Mouse (Mus musculus): Measurements from ENCODE around the gene Bnip3. TPM values are rescaled to one million over a fixed set of nuclear protein-coding genes. Genes with fewer than 3 reads are reported as not detected.

Bnip3 gene
- polyA plus RNA-seq, 1 experiment = 291 TPM

DNA sequence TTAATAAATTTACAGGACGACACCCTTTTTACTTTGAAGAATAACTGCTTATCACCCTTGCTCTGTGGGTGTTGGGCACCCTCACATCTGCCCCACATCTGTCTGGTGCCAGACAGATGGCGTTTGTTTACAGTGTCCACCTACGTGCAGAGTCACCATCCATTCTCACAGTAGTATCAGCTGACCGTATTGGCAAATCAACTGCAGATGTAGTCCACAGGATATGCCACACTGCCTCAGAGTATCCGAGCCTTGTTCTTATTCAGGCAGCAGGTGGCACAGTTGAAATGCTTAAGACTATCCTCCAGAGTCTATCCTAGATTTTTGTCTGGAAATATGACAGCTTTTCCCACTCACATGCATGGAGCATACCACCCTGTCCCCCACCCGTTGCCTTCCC, 42.0 kb downstream of the Bnip3 start:
- Histone ChIP-seq H3K4me3 (ENCODE audit: insufficient read depth, low read depth, low read length) (no peak overlapping the region), H3K27ac (replicated peaks; ENCODE audit: low read depth, low read length) (no peak overlapping the region), H3K4me1 (ENCODE audit: control insufficient read depth, insufficient read depth, insufficient read length, low read length) (peaks cover 7% of the 10 kb centered on the region; the same call in 1 of the 2 replicates)

DNA sequence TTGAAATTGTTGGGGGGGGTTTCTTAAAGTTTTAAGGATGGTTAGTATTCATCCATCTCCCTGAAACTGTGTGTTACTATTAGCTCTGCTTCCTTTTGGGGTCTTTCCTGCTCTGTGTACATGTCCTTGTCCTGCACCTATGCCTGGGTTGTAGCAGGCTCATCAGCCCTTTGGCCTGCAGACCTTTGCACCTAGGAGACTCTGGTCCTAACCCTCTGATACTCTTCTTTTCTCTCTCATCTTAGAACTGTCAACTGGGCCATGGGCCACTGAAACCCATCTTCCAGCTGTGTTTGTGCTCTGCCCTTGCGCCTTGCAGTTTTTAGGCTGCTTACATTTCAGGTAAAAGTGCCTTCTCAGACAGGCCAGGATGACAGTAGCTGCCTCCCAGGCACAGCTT, 44.5 kb downstream of the Bnip3 start:
- Histone ChIP-seq H3K27ac (replicated peaks; ENCODE audit: low read depth, low read length) (no peak overlapping the region), H3K4me3 (ENCODE audit: insufficient read depth, low read depth, low read length) (no peak overlapping the region), H3K4me1 (ENCODE audit: control insufficient read depth, insufficient read depth, insufficient read length, low read length) (peaks cover 7% of the 10 kb centered on the region; the same call in 1 of the 2 replicates)

GRCm38 (mm10) chr7:138863950-138864572, 45.3 kb downstream of the Bnip3 start:
- no peak overlapping the region for H3K27ac ChIP-seq (replicated peaks; ENCODE audit: low read depth, low read length)

DNA sequence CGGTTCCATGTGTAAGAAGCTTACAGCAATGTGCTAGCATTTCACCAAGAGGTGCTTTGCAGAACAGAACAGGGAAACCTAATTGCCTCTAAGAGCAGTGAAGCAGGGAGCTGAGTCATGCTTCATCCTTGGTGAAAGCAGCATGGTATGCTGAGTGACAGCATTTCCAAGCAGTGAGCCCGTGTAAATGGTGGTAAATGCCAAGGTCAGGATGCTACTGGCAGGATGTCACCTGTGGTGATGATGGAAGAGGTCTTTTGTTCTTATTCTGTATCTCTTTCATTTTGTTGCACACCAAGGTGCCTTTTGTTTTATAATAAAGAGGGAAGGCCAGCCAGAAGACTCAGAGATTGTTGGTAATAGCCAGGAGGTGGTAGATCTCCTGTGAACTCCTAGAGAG, 52.6 kb downstream of the Bnip3 start:
- Histone ChIP-seq H3K4me3 (ENCODE audit: insufficient read depth, low read depth, low read length) (no peak overlapping the region), H3K4me1 (ENCODE audit: control insufficient read depth, insufficient read depth, insufficient read length, low read length) (peaks cover 13% of the 10 kb centered on the region), H3K27ac (replicated peaks; ENCODE audit: low read depth, low read length) (no peak overlapping the region)

More at GRCm38 (mm10) chr7:138863950-138864572, 45.3 kb downstream of the Bnip3 start:
- Histone ChIP-seq H3K4me1 (ENCODE audit: control insufficient read depth, insufficient read depth, insufficient read length, low read length) (peaks cover 7% of the 10 kb centered on the region; the same call in 1 of the 2 replicates), H3K4me3 (ENCODE audit: insufficient read depth, low read depth, low read length) (no peak overlapping the region)

DNA sequence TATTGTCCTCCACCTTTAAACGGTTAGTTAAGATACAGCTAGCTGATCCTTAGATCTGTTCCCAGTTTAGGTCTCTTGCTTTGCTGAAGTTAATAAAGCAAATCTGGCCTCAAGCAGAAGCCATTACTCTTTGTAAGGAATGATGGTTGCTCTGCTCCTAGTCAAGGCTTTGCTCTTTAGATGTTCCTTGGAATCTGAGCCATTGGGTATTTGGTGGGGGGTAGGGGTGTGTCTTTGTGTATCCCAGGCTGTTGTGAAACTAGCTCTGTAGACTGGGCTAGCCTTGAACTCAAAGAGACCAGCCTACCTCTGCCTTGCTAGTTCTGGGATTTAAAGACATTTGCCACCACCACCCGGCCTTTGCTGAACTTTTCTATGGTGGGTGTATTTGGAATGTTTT, 55.1 kb downstream of the Bnip3 start:
- H3K4me3 ChIP-seq (ENCODE audit: insufficient read depth, low read depth, low read length) = no peak overlapping the region
- H3K4me1 ChIP-seq (ENCODE audit: control insufficient read depth, insufficient read depth, insufficient read length, low read length) = peaks cover 13% of the 10 kb centered on the region
- H3K27ac ChIP-seq (replicated peaks; ENCODE audit: low read depth, low read length) = no peak overlapping the region

- H3K4me3 ChIP-seq (ENCODE audit: insufficient read depth, low read depth, low read length) = no peak overlapping the region
- H3K4me1 ChIP-seq (ENCODE audit: control insufficient read depth, insufficient read depth, insufficient read length, low read length) = peaks cover 12% of the 10 kb centered on the region
- H3K27ac ChIP-seq (replicated peaks; ENCODE audit: low read depth, low read length) = peak overlapping the region; percentile 53
These were observed 55.8 kb downstream of the Bnip3 start for GRCm38 (mm10) chr7:138853417-138854031.

DNA sequence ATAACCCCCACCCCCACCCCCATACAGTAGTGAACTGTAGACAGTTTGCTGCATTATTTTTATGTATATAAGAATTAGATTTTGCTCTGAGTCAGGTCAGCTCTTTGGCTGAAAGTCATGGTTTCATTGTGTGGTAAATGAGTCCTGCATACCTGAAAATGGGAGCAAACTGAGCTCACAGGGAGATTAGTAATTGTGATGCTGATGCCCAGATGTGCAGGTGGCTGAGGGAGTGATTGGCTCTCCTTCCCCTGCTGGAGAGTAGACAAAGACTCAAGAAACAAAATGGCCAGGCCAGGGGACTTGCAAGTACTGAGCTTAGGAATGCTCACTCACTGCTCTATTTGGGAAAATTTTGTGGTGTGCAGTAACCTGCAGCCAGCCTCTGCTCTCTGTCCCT, 59.2 kb downstream of the Bnip3 start:
- Histone ChIP-seq H3K4me1 (ENCODE audit: control insufficient read depth, insufficient read depth, insufficient read length, low read length) (peaks cover 21% of the 10 kb centered on the region), H3K27ac (replicated peaks; ENCODE audit: low read depth, low read length) (no peak overlapping the region), H3K4me3 (ENCODE audit: insufficient read depth, low read depth, low read length) (no peak overlapping the region)

GRCm38 (mm10) chr7:138848028-138848920, 61.0 kb downstream of the Bnip3 start:
- Histone ChIP-seq H3K4me3 (ENCODE audit: insufficient read depth, low read depth, low read length) (peak overlapping the region; percentile 94), H3K27ac (replicated peaks; ENCODE audit: low read depth, low read length) (peak overlapping the region; percentile 89), H3K4me1 (ENCODE audit: control insufficient read depth, insufficient read depth, insufficient read length, low read length) (peaks cover 26% of the 10 kb centered on the region)

DNA sequence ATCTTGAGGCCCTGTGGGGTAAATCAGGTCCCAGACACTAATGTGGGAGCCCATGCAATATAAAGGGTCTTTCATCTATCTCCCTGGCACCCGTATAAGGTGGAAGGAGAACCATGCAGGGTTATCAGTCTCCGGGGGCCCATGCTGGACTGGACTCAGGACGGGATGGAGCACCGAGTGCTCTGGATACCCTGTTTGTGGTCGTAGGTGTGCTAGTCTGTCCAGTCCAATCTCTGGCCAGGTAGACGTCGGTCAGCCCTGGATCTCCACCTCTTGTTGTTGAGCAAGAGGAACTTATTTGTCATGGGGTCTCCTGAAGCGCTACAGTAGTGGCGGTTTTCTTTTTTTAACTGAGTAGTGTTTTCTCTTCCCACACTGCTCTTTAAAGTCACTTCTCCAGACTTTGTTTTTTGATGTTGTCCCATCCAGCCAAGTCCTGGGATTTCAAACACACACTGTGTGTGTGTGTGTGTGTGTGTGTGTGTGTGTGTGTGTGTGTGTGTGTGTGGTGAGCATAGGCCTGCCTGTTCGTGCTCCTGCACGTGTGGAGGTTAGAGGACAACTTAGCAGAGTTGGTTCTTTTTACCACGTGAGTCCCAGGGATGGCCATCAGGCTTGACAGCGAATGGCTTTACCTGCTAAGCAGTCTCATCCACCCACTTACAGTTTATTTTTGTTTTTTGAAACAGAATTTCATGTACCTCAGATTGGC, 61.8 kb downstream of the Bnip3 start:
- peaks cover 23% of the 10 kb centered on the region for H3K4me1 ChIP-seq (ENCODE audit: control insufficient read depth, insufficient read depth, insufficient read length, low read length)
- peak overlapping the region; percentile 94 for H3K4me3 ChIP-seq (ENCODE audit: insufficient read depth, low read depth, low read length)
- H3K27ac ChIP-seq (replicated peaks; ENCODE audit: low read depth, low read length) = peak overlapping the region; percentile 89

GRCm38 (mm10) chr7:138846502-138846991, 62.8 kb downstream of the Bnip3 start:
- peak overlapping the region; percentile 94 for H3K4me3 ChIP-seq (ENCODE audit: insufficient read depth, low read depth, low read length)
- peaks cover 23% of the 10 kb centered on the region for H3K4me1 ChIP-seq (ENCODE audit: control insufficient read depth, insufficient read depth, insufficient read length, low read length)
- peak overlapping the region; percentile 89 for H3K27ac ChIP-seq (replicated peaks; ENCODE audit: low read depth, low read length)

DNA sequence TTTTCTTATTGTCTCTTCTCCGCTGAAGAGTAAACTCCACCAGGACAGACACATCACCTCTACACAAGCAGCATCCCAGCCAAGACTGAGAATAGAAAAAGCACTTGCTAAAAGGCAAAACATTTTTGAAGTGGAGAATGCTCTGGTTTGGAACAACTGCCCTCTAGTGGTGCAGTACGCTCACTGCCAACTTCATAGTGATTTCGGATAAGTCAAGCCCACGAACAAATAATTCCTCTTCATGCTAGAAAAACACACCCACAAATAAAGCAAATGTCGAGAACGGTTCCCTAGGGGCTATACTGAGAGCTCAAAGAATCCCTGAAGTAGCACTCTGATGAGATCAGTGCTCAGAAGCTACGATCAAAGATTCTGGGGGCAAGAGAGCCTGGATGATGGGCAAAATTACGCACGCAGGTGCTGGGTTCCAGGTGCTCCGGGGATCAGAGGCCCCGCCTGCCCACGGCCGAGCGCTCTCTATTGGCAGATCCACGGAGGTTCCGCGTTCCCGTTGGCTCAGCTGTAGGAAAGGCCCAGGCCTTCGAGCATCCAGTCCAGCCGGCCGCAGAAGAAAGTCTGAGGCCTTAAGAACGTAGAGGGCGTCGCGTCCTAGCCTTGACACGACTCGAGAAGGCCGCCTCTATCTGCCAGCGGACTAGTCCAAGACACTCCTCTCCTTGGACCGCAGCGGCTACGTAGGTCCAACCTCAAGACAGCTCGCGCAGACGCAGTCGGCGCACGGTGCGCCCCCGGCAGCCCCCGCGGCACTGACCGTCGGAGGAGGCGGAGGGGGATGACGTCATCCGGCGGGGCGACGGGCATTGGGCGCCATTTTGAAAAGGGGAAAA, 63.6 kb downstream of the Bnip3 start, which contains the start of the genes Ppp2r2d and Mapk1ip1:
TSS of gene Ppp2r2d (plus strand) at position 536 of the 848 bp plus-strand sequence.
TSS of gene Mapk1ip1 (minus strand) at position 730 of the 848 bp plus-strand sequence.
- H3K27ac ChIP-seq (replicated peaks; ENCODE audit: low read depth, low read length) = peak within 1 kb of the TSS; percentile 97
- peak within 1 kb of the TSS; percentile 94 for H3K4me3 ChIP-seq (ENCODE audit: insufficient read depth, low read depth, low read length)
- peaks cover 23% of the 10 kb centered on the region for H3K4me1 ChIP-seq (ENCODE audit: control insufficient read depth, insufficient read depth, insufficient read length, low read length)

DNA sequence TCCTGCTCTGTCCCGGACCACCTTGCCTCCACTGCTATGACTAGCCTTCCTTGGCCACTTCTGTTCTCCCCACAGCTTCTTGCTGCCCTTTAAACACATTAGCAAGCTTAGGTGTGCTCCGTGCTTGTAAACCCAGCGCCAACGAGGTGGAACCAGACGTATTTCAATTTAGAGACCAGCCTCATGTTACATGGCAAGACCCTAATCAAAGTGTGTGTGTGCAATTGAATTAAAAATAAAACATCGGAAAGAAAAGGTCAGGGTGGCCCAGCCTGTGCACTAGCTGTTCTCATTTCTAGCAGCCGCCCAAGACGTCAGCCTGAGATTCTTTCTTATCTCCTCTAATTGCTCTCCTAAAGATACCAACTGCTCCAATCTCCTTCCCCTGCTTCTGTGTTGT, 64.2 kb downstream of the Bnip3 start:
- peak overlapping the region; percentile 94; the same call in 1 of the 2 replicates for H3K4me3 ChIP-seq (ENCODE audit: insufficient read depth, low read depth, low read length)
- 0 out of 2 replicates have a peak overlapping the region, but pooled peaks have one; percentile 14 for H3K27ac ChIP-seq (replicated peaks; ENCODE audit: low read depth, low read length)
- H3K4me1 ChIP-seq (ENCODE audit: control insufficient read depth, insufficient read depth, insufficient read length, low read length) = peaks cover 23% of the 10 kb centered on the region

GRCm38 (mm10) chr7:138843421-138843820, 65.9 kb downstream of the Bnip3 start:
- peak overlapping the region; percentile 18; the same call in 1 of the 2 replicates for H3K27ac ChIP-seq (replicated peaks; ENCODE audit: low read depth, low read length)
- no peak overlapping the region for H3K4me3 ChIP-seq (ENCODE audit: insufficient read depth, low read depth, low read length)
- peaks cover 22% of the 10 kb centered on the region for H3K4me1 ChIP-seq (ENCODE audit: control insufficient read depth, insufficient read depth, insufficient read length, low read length)

All from brown adipose tissue, adult 24 weeks (tissue).